Mouse (Mus musculus): Measurements from ENCODE around the gene Plekhg1.

DNA sequence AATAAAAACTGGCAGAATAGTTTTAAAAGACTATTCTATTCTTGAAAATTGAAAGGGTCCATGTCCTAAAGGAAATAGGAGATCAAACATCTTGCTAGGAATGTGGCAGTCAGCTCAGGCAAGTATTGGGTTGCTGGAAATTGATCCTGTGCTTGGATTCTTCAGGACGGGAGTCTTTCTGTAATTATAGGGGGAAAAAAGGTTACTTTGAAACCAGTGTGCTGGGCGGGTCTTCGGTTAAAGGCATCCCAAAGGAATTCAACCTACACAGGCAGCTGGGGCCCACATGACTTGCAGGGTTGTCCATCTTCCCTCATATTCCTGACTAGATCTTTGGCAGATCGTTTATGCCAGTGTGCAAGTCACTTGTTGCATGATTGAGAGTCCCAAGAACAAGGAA lies 9.8 kb upstream of the Plekhg1 start:
- no peak for TF ChIP-seq FLI1 (IDR thresholded peaks at IDR 0.05; ENCODE audit: low read length)
- TF ChIP-seq GATA1 (IDR thresholded peaks at IDR 0.05; ENCODE audit: borderline replicate concordance, low read length) = no peak

Data from megakaryocyte, embryonic 14.5 days (primary cell).